Mouse (Mus musculus) embryonic stem cell, embryonic (primary cell): ENCODE data around the gene Arhgap45.

Experiments
- CTCF ChIA-PET, 4 experiments: fragments of 300-600 bp in 2 of 4; fragments of 350-600 bp in 2 of 4; sonication (Branson Sonifier 250); formaldehyde crosslinking; loops; one replicate each; lab custom pipeline; 2022; ENCODE audit warnings: inconsistent platforms in 2 of 4; lab: Charles Lee
- POLR2A ChIA-PET, 4 experiments: fragments of 300-600 bp in 2 of 4; fragments of 350-600 bp in 2 of 4; sonication (Branson Sonifier 250); formaldehyde crosslinking; loops; one replicate each; lab custom pipeline; 2022; ENCODE audit warnings: antibody characterized with exemption in 4 of 4, inconsistent platforms in 1 of 4; lab: Charles Lee

Gene Arhgap45

GRCm38 (mm10) chr10:80056506-80056905, 40.1 kb downstream of the Arhgap45 start:
- ChIA-PET POLR2A (interaction anchor here (0.5 to 24.5 kb wide), 35 partner anchors 8 to 273 kb away, joined by 3 to 849 read pairs (median 5); partner anchors contain the start of genes Gpx4 (in 3 of the 4), Polr2e (in 3 of the 4), Cnn2 (in 2 of the 4) and Tmem259 (in 2 of the 4)), CTCF (interaction anchor here in 2 of 4 experiments (0.6 kb wide), 2 partner anchors 188 to 1990 kb away, joined by 3 read pairs; no protein-coding TSS in a partner anchor)

GRCm38 (mm10) chr10:80056976-80057682, 40.7 kb downstream of the Arhgap45 start:
- POLR2A ChIA-PET, result interaction anchor here (0.6 to 24.5 kb wide), 58 partner anchors 8 to 329 kb away, joined by 3 to 849 read pairs (median 4); partner anchors contain the start of genes Gpx4 (in 3 of the 4), Polr2e (in 3 of the 4), Tmem259 (in 3 of the 4) and Arhgap45 (in 2 of the 4)
- CTCF ChIA-PET, result interaction anchor here in 3 of 4 experiments (0.6 to 2.1 kb wide), 9 partner anchors 26 to 188 kb away, joined by 3 to 5 read pairs (median 3); partner anchors contain the start of gene Tmem259 (in 1 of the 3)

- POLR2A ChIA-PET, result interaction anchor here (0.6 to 24.5 kb wide), 58 partner anchors 8 to 329 kb away, joined by 3 to 849 read pairs (median 4); partner anchors contain the start of genes Gpx4 (in 3 of the 4), Polr2e (in 3 of the 4), Tmem259 (in 3 of the 4) and Arhgap45 (in 2 of the 4)
- CTCF ChIA-PET, result interaction anchor here (0.6 to 2.1 kb wide), 13 partner anchors 17 to 187 kb away, joined by 3 to 5 read pairs (median 3); partner anchors contain the start of genes Stk11 (in 1 of the 4) and Tmem259 (in 1 of the 4)
Observed at GRCm38 (mm10) chr10:80057683-80058326, 41.4 kb downstream of the Arhgap45 start.

GRCm38 (mm10) chr10:80063104-80063503, 46.7 kb downstream of the Arhgap45 start:
- CTCF ChIA-PET, result interaction anchor here in 3 of 4 experiments (0.6 to 3.5 kb wide), 7 partner anchors 9 to 104 kb away, joined by 3 to 13 read pairs (median 3); partner anchors contain the start of gene Tmem259 (in 1 of the 3)
- POLR2A ChIA-PET, result interaction anchor here in 3 of 4 experiments (0.7 to 17.9 kb wide), 4 partner anchors 9 to 66 kb away, joined by 3 to 849 read pairs (median 27); partner anchors contain the start of genes Gpx4 (in 1 of the 3) and Polr2e (in 1 of the 3)

GRCm38 (mm10) chr10:80063877-80064650, 47.6 kb downstream of the Arhgap45 start:
- ChIA-PET CTCF (interaction anchor here (0.6 to 3.5 kb wide), 22 partner anchors 10 to 106 kb away, joined by 3 to 13 read pairs (median 3); partner anchors contain the start of gene Tmem259 (in 3 of the 4)), POLR2A (interaction anchor here in 3 of 4 experiments (0.7 to 17.9 kb wide), 6 partner anchors 7 to 79 kb away, joined by 3 to 849 read pairs (median 4); partner anchors contain the start of genes Gpx4 (in 1 of the 3) and Polr2e (in 1 of the 3))

GRCm38 (mm10) chr10:80069251-80069650, 52.8 kb downstream of the Arhgap45 start:
- POLR2A ChIA-PET, result interaction anchor here in 3 of 4 experiments (0.7 to 1.7 kb wide), 5 partner anchors 11 to 856 kb away, joined by 3 to 4 read pairs (median 3); no protein-coding TSS in a partner anchor
- CTCF ChIA-PET, result interaction anchor here in 1 of 4 experiments (0.7 kb wide), 1 partner anchor 93 kb away, joined by 3 read pairs; no protein-coding TSS in a partner anchor

GRCm38 (mm10) chr10:80069948-80070450, 53.5 kb downstream of the Arhgap45 start:
- ChIA-PET POLR2A (interaction anchor here in 2 of 4 experiments (1.7 kb wide), 2 partner anchors 16 to 17 kb away, joined by 4 to 5 read pairs; no protein-coding TSS in a partner anchor), CTCF (no interaction called here)

GRCm38 (mm10) chr10:80070837-80071515, 54.5 kb downstream of the Arhgap45 start:
- POLR2A ChIA-PET, result interaction anchor here (0.6 to 2.1 kb wide), 22 partner anchors 13 to 419 kb away, joined by 3 to 27 read pairs (median 4); partner anchors contain the start of genes Sbno2 (in 1 of the 4) and Tmem259 (in 1 of the 4)
- CTCF ChIA-PET, result interaction anchor here in 2 of 4 experiments (0.6 to 1.0 kb wide), 2 partner anchors 22 to 157 kb away, joined by 3 read pairs; no protein-coding TSS in a partner anchor

- ChIA-PET CTCF (interaction anchor here in 2 of 4 experiments (0.6 to 1.0 kb wide), 2 partner anchors 21 to 112 kb away, joined by 3 to 5 read pairs; partner anchors contain the start of gene Wdr18 (in 1 of the 2)), POLR2A (interaction anchor here in 3 of 4 experiments (0.7 to 2.1 kb wide), 19 partner anchors 13 to 214 kb away, joined by 3 to 27 read pairs (median 5); partner anchors contain the start of gene Sbno2 (in 1 of the 3))
Observed at GRCm38 (mm10) chr10:80071516-80071900, 55.1 kb downstream of the Arhgap45 start.

- POLR2A ChIA-PET, result interaction anchor here in 2 of 4 experiments (0.9 to 2.3 kb wide), 10 partner anchors 15 to 95 kb away, joined by 3 to 27 read pairs (median 5); no protein-coding TSS in a partner anchor
- CTCF ChIA-PET, result no interaction called here
Observed at GRCm38 (mm10) chr10:80072623-80073489, 56.4 kb downstream of the Arhgap45 start.

- CTCF ChIA-PET, result interaction anchor here in 2 of 4 experiments (0.7 to 1.5 kb wide), 9 partner anchors 9 to 299 kb away, joined by 3 to 8 read pairs (median 3); no protein-coding TSS in a partner anchor
Observed at GRCm38 (mm10) chr10:80074813-80075601, 58.6 kb downstream of the Arhgap45 start.

GRCm38 (mm10) chr10:80075924-80076323, 59.5 kb downstream of the Arhgap45 start:
- POLR2A ChIA-PET, result interaction anchor here in 3 of 4 experiments (0.6 to 2.4 kb wide), 25 partner anchors 10 to 185 kb away, joined by 3 to 12 read pairs (median 4); partner anchors contain the start of genes Dazap1 (in 1 of the 3), Gamt (in 1 of the 3), Tmem259 (in 1 of the 3) and Wdr18 (in 1 of the 3)
- CTCF ChIA-PET, result interaction anchor here in 3 of 4 experiments (0.6 to 1.5 kb wide), 12 partner anchors 10 to 812 kb away, joined by 3 to 8 read pairs (median 3); no protein-coding TSS in a partner anchor

More at GRCm38 (mm10) chr10:80074813-80075601, 58.6 kb downstream of the Arhgap45 start:
- POLR2A ChIA-PET, result interaction anchor here in 3 of 4 experiments (0.6 to 2.4 kb wide), 29 partner anchors 11 to 438 kb away, joined by 3 to 12 read pairs (median 4); partner anchors contain the start of genes Dazap1 (in 1 of the 3), Gamt (in 1 of the 3), Med16 (in 1 of the 3) and Tmem259 (in 1 of the 3)

- CTCF ChIA-PET, result interaction anchor here in 3 of 4 experiments (0.6 to 1.5 kb wide), 3 partner anchors 10 to 812 kb away, joined by 3 to 8 read pairs (median 4); no protein-coding TSS in a partner anchor
- POLR2A ChIA-PET, result interaction anchor here in 3 of 4 experiments (0.8 to 2.4 kb wide), 17 partner anchors 10 to 185 kb away, joined by 3 to 12 read pairs (median 4); partner anchors contain the start of genes Dazap1 (in 1 of the 3), Gamt (in 1 of the 3), Tmem259 (in 1 of the 3) and Wdr18 (in 1 of the 3)
Observed at GRCm38 (mm10) chr10:80076386-80076785, 59.9 kb downstream of the Arhgap45 start.
